15 mouse cellular contexts compared by ENCODE assay signal in genomic region chr4:114614086-114614485, GRCm38 (mm10).
A peak's percentile ranks its signal among the peaks of the same experiment; 100 is the strongest.
DNase-seq lines count a peak whose midpoint lies in the region; ATAC-seq and TF ChIP-seq lines count a peak whose summit lies in the region.
"Had no signal": no experiment of that assay in that cellular context is flagged by ENCODE, and none has a peak within 500 bp of the region (broad histone marks: within the 10 kb centered on the region; RNA-seq: fewer than 3 reads in every experiment).

No protein-coding gene starts in this region.

- DNase-seq in heart, postnatal 0 days (ENCODE audit: low spot score) = peak; percentile 33
- DNase-seq in heart, embryonic 10.5 days (ENCODE audit: low spot score) = no peak
- DNase-seq in lung, postnatal 10 days = peak; percentile 61
- DNase-seq in lung, adult 18-20 months = no peak
- peak; percentile 49 for DNase-seq in adrenal gland, postnatal 25 days
- no peak for DNase-seq in embryo, embryonic 9.5 days (ENCODE audit: extremely low spot score)
- DNase-seq: cerebellum, adult 9-11 months; midbrain, embryonic 14.5 days; right cerebral cortex, postnatal 25 days had no signal

- peak overlapping the region; percentile 59; the same call in 1 of the 2 replicates for H3K27ac ChIP-seq in heart, postnatal 0 days (ENCODE audit: low read depth)
- no peak overlapping the region for H3K27ac ChIP-seq in heart, embryonic 10.5 days
- H3K27ac ChIP-seq in limb, embryonic 15.5 days = peak overlapping the region; percentile 54; the same call in 1 of the 2 replicates
- H3K27ac ChIP-seq: embryonic facial prominence, embryonic 13.5 days; hindbrain, embryonic 14.5 days; neural tube, embryonic 13.5 days had no signal

- ATAC-seq in heart, postnatal 0 days (ENCODE audit: insufficient read depth, low read depth) = no peak
- no peak for ATAC-seq in limb, embryonic 15.5 days (ENCODE audit: insufficient number of reproducible peaks, low FRiP score, low TSS enrichment, low read depth)
- ATAC-seq: forebrain, embryonic 16.5 days; Patski had no signal

- WGBS in heart, postnatal 0 days = 29% methylated on average over 1 of the region's 1 CpGs
- 71% methylated on average over 1 of the region's 1 CpGs for WGBS in heart, embryonic 10.5 days
- WGBS in limb, embryonic 15.5 days = 48% methylated on average over 1 of the region's 1 CpGs

- H3K27me3 ChIP-seq in heart, postnatal 0 days (ENCODE audit: control insufficient read depth, insufficient read depth, low read length) = no peaks in the 10 kb centered on the region
- H3K27me3 ChIP-seq in heart, embryonic 10.5 days (ENCODE audit: insufficient read depth, poor library complexity, severe bottlenecking) = peaks cover 79% of the 10 kb centered on the region
- no peaks in the 10 kb centered on the region for H3K27me3 ChIP-seq in limb, embryonic 15.5 days
- H3K27me3 ChIP-seq: embryonic facial prominence, embryonic 13.5 days; neural tube, embryonic 13.5 days; Patski had no signal

- 0 out of 2 replicates have a peak, but pooled peaks cover 5% of the 10 kb centered on the region for H3K36me3 ChIP-seq in heart, postnatal 0 days (replicated peaks; ENCODE audit: control insufficient read depth, insufficient read depth, low read length)
- H3K36me3 ChIP-seq in heart, embryonic 10.5 days = no peaks in the 10 kb centered on the region
- H3K36me3 ChIP-seq in limb, embryonic 15.5 days = no peaks in the 10 kb centered on the region
- H3K36me3 ChIP-seq: embryonic facial prominence, embryonic 13.5 days; neural tube, embryonic 13.5 days had no signal

- TF ChIP-seq EP300 in heart, postnatal 0 days (IDR thresholded peaks at IDR 0.05; ENCODE audit: low read depth) = no peak

- peaks cover 37% of the 10 kb centered on the region for H3K4me1 ChIP-seq in heart, postnatal 0 days (ENCODE audit: control insufficient read depth, insufficient read depth)
- no peaks in the 10 kb centered on the region for H3K4me1 ChIP-seq in heart, embryonic 10.5 days
- peaks cover 36% of the 10 kb centered on the region for H3K4me1 ChIP-seq in limb, embryonic 15.5 days
- H3K4me1 ChIP-seq: neural tube, embryonic 13.5 days had no signal

- H3K4me2 ChIP-seq in heart, postnatal 0 days (ENCODE audit: low read depth, low read length) = no peak overlapping the region
- no peak overlapping the region for H3K4me2 ChIP-seq in limb, embryonic 15.5 days
- H3K4me2 ChIP-seq: embryonic facial prominence, embryonic 13.5 days; hindbrain, embryonic 14.5 days; neural tube, embryonic 13.5 days had no signal

- no peak overlapping the region for H3K4me3 ChIP-seq in heart, postnatal 0 days (ENCODE audit: low read depth, low read length)
- no peak overlapping the region for H3K4me3 ChIP-seq in heart, embryonic 10.5 days
- H3K4me3 ChIP-seq in limb, embryonic 15.5 days = no peak overlapping the region
- H3K4me3 ChIP-seq: embryonic facial prominence, embryonic 13.5 days; neural tube, embryonic 13.5 days had no signal

- H3K9ac ChIP-seq in heart, postnatal 0 days (replicated peaks; ENCODE audit: low read depth, low read length) = no peak overlapping the region
- H3K9ac ChIP-seq in limb, embryonic 15.5 days = no peak overlapping the region
- H3K9ac ChIP-seq: embryonic facial prominence, embryonic 13.5 days; hindbrain, embryonic 14.5 days; neural tube, embryonic 13.5 days had no signal

- no peak for TF ChIP-seq CTCF in heart, postnatal 0 days (IDR thresholded peaks at IDR 0.05; ENCODE audit: low read depth)

- no peaks in the 10 kb centered on the region for H3K9me3 ChIP-seq in heart, postnatal 0 days (replicated peaks; ENCODE audit: control insufficient read depth, low read length)
- H3K9me3 ChIP-seq in heart, embryonic 10.5 days = no peaks in the 10 kb centered on the region
- H3K9me3 ChIP-seq in limb, embryonic 15.5 days = no peaks in the 10 kb centered on the region
- H3K9me3 ChIP-seq: embryonic facial prominence, embryonic 13.5 days; neural tube, embryonic 13.5 days had no signal

Comparison
In these comparisons a context has a peak if more than half of its experiments do, and no peak if none do; other contexts are left out.
1. DNase-seq: peak in heart, postnatal 0 days (single experiment), lung, postnatal 10 days (single experiment) and adrenal gland, postnatal 25 days (single experiment); none in heart, embryonic 10.5 days (single experiment), lung, adult 18-20 months (0 of 2) and embryo, embryonic 9.5 days (single experiment).